Mouse (Mus musculus): Measurements from ENCODE around the gene Zfp687.
A peak's percentile ranks its signal among the peaks of the same experiment; 100 is the strongest.
"Not testable (repeated sequence)": the region's sequence is repeated elsewhere in the genome, so short reads cannot be mapped to it uniquely, and the experiment has no call there.

The Zfp687 gene

DNA sequence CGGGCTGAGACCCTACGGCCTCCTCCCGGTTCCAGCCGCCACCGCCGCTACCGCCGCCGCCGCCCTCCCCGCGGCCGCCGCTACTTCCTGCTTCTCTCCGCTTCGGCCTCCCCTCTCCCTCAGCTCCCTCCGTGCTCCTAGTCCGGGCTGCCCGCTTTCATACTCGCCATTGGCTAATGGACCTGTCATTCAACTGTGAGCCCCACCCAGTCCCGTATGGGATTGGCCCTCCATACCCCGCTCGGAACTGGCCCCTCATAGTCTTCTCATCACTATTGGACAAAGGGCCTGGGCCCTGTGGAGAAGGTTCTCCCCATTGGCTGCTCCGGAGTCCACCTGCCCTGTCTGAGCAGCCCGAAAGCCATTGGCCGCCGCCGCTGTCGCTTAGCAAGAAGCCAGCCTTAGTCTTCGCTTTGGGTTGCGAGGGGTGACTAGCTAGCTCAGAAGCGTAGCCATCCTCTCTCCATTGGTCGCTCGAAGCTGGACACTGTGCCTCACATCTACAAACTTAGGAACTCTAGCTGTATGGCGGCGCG lies at the start of gene Zfp687:
TSS of gene Zfp687 (minus strand) at position 112 of the 536 bp plus-strand sequence.
- DNase-seq (ENCODE audit: extremely low spot score, low spot score) = peak; percentile 97

DNA sequence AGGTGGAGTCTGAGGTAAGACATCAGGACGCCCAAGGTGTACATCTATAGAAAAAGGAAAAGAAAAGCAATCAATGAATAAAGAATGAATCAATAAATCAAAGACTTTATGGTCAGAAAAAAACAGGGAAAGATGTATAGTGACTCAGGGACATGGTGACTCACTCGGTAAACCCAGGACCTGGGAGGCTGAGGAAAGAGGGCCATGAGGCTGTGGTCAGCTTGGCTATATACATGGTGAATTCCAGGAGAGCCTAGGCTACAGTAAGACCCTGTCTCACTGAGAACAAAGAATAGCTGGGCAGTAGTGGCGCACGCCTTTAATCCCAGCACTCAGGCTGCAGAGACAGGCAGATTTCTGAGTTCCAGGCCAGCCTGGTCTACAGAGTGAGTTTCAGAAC lies 48.5 kb upstream of the Zfp687 start:
- DNase-seq (ENCODE audit: extremely low spot score, low spot score) = no peak

- DNase-seq (ENCODE audit: extremely low spot score, low spot score) = no peak
These were observed 42.8 kb upstream of the Zfp687 start for GRCm38 (mm10) chr3:95058078-95058477.

DNA sequence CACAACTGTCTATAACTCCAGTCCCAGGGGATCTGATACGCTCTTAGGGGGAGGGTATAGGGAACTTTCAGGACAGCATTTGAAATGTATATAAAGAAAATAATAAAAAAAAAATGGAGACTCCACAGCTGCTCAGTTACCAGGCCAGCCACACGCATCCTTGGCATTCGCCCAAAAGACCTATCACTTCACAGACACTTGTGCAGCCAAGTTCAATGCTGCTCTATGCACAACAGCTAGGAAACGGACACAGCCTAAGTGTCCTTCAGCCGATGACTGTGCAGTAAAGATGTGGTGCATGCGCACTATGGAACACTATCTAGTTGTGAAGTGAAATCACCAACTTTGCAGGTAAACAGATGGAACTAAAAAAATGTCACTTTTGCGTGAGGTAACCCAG lies 41.0 kb upstream of the Zfp687 start:
- no peak for DNase-seq (ENCODE audit: extremely low spot score, low spot score)

DNA sequence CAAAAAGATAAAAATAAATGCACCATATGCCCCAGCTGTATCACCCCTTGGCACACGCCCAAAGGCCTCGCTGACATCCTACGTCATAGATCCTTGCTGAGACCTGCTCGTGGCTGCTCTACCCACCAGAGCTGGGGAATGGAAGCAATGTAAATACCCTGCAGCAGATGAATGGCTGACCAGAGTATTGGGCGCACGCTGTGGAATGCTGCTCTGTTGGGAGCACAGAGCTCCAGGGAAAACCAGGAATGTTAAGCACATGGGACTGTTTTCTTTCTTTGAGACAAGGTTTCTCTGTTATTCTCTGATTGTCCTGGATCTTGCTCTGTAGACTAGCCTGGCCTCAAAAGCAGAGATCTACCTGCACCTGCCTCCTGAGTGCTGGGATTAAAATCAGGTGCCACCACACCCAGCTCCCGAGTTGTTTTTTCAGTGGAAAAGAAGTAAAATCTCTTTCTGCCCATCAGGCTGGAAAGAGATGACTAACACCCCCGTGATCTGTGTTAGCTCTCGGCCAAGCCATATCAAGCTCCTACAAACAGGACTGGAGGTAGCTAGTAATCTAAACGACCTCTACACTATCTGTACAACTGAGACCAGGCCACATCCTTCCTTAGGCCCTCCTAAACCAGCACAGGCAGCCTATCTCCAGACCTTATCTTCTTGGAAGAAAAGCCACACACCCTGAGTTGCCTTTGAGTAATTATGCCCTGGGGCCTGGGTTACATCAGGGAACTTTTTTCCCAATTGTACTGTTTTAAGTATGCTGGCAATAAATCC lies 39.4 kb upstream of the Zfp687 start:
- DNase-seq (ENCODE audit: extremely low spot score, low spot score) = no peak

GRCm38 (mm10) chr3:95053701-95054100 lies 38.5 kb upstream of the Zfp687 start:
- peak; percentile 25 for DNase-seq (ENCODE audit: extremely low spot score, low spot score)

GRCm38 (mm10) chr3:95052959-95053358 lies 37.7 kb upstream of the Zfp687 start:
- no peak for DNase-seq (ENCODE audit: extremely low spot score, low spot score)

- DNase-seq (ENCODE audit: extremely low spot score, low spot score) = no peak
These were observed 32.7 kb upstream of the Zfp687 start for GRCm38 (mm10) chr3:95047914-95048313.

DNA sequence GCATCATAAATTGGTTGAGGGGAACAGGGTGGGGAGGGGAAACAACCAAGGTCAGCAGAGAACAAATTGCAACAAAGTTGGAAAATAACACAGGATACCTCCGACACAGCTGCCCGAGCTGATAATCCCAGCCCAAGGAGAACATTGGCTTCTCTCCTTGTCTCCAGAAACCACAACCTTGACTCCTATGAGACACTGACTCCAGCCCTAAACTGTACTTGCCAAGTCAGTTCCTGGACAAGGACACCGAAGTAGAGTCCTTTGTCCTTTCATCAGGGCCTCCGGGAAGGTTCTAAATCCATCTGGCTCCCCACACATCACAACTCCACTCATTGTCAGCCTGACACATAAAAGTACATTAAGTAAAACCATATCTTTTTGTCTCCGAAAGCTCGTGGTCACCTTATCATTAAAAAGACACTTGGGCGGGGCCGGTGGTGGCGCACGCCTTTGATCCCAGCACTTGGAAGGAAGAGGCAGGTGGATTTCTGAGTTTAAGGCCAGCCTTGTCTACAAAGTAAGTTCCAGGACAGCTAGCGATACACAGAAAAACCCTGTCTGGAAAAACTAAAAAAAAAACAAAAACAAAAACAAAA lies 31.3 kb upstream of the Zfp687 start:
- DNase-seq (ENCODE audit: extremely low spot score, low spot score) = no peak

DNA sequence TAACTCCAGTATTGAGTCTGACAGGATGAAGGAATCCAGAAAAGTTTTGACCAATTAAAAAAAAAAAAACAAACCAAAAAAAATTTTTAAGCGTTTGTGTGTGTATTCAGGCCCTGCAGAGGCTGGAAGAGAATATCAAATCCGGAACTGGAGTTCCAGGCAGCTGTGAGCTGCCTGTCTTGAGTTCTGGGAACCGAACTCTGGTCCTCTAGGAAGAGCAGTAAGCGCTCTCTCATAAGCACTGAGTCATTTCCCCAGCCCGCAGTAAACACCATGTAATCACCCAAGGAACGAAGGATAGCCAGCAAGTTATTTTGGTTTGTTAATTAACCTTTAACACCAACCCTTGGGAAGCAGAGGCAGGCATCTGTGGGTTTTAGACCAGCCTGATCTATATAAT lies 28.0 kb upstream of the Zfp687 start:
- no peak for DNase-seq (ENCODE audit: extremely low spot score, low spot score)

GRCm38 (mm10) chr3:95042838-95043229 lies 27.6 kb upstream of the Zfp687 start:
- no peak for DNase-seq (ENCODE audit: extremely low spot score, low spot score)

- peak; percentile 99 for DNase-seq (ENCODE audit: extremely low spot score, low spot score)
These were observed 27.1 kb upstream of the Zfp687 start, which contains the start of gene Psmd4 for GRCm38 (mm10) chr3:95042166-95042837. Gene Psmd4, minus strand, starts transcription at chr3:95042614.

GRCm38 (mm10) chr3:95041625-95042024 lies 26.4 kb upstream of the Zfp687 start:
- no peak for DNase-seq (ENCODE audit: extremely low spot score, low spot score)

DNA sequence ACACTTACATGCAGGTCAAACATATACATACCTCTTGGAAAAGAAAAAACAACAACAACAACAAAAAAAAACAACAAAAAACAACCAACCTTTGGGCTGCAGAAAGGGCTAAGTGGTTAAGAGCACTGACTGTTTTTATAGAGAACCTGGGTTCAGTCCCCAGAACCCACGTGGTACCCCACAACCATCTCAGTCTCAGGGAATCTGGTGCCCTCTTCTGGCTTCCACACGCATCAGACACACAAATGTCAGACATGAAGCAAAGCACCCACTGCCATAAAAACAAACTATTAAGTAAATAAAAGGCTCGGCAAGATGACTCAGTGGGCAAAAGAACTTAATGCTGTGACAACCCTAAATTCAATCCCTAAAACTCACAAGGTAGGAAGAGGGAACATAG lies 14.7 kb upstream of the Zfp687 start:
- no peak for DNase-seq (ENCODE audit: extremely low spot score, low spot score)

DNA sequence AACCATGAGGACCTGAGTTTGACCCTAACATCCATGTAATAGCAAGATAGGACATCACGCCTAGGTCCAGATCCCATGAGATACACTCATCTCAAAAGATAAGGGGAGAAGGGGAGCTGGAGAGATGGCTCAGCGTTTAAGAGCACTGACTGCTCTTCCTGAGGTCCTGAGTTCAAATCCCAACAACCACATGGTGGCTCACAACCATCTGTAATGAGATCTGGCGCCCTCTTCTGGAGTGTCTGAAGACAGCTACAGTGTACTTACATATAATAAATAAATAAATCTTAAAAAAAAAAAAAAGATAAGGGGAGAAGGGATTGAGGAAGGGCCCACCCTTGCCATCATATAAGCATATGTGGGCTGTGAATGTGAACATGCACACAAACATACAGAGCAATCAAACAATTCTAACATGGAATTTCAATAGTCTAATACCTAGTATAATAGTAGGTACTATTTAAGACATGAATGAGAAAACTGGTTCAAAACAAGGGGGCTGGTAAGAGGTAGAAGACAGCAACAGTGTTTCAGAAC lies 14.1 kb upstream of the Zfp687 start:
- not testable (repeated sequence) for DNase-seq (ENCODE audit: extremely low spot score, low spot score)

GRCm38 (mm10) chr3:95028603-95029002 lies 13.4 kb upstream of the Zfp687 start:
- no peak for DNase-seq (ENCODE audit: extremely low spot score, low spot score)

GRCm38 (mm10) chr3:95027701-95028100 lies 12.5 kb upstream of the Zfp687 start:
- DNase-seq (ENCODE audit: extremely low spot score, low spot score) = no peak

DNA sequence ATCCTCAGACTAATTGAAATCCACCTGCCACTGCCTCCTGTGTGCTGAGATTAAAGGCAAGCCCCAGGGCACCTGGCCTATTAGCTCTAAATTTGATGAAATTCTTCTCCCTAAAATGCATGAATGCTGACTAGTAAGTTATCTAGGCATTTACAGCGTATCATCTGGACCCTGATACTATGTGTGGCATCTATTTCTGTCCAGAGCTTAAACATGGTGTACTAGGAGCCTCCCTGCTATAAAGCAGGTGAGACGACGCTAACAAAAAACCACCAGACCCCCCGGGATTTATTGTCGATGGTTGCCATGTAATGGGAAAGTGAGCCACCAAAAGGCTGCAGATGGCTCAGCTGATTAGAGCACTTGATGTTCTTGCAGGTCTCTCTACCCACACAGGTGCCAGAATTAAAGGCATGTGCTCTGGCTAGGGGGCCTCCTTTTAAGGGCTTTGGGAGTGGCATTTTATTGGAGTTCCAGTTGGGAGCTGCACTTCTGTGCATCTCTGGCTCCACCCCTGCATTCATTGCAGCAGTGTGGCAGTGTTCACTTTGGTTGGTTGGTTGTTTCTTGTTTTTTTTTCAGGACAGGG lies 11.9 kb upstream of the Zfp687 start:
- no peak for DNase-seq (ENCODE audit: extremely low spot score, low spot score)

GRCm38 (mm10) chr3:95025202-95025601 lies 10.0 kb upstream of the Zfp687 start:
- DNase-seq (ENCODE audit: extremely low spot score, low spot score) = no peak

DNA sequence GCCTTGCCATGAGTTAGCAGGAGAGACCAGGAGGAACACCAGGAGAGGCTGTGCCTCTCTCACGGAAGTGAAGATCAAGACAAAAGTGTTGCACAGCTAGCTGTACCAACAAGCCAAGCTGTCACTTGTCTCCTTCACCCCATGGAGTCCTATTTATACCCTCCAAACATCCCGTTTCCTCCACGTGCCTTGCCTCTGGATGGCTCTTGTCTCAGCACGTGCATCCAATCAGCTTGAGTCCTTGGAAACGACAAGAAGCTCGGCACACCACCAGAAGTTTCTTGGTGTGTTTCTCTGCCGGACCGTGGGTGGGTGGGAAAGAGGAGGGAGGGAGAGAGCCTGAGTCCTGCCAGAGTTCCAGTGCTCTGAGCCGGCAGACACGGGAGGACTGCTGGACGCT lies 9.3 kb upstream of the Zfp687 start:
- no peak for DNase-seq (ENCODE audit: extremely low spot score, low spot score)

DNA sequence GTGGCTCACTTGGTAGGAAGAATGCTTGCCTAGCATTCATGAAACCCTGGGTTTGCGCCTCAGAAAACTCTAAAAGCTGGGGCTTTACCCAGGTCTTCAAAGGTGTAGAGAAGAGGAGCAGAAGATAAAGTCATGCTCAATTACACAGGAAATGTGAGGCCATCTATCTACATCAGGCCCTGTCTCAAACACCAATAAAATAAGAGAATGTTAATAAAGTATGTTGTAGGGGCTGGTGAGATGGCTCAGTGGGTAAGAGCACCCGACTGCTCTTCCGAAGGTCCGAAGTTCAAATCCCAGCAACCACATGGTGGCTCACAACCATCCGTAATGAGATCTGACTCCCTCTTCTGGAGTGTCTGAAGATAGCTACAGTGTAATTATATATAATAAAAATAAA lies 5.7 kb upstream of the Zfp687 start:
- DNase-seq (ENCODE audit: extremely low spot score, low spot score) = not testable (repeated sequence)

DNA sequence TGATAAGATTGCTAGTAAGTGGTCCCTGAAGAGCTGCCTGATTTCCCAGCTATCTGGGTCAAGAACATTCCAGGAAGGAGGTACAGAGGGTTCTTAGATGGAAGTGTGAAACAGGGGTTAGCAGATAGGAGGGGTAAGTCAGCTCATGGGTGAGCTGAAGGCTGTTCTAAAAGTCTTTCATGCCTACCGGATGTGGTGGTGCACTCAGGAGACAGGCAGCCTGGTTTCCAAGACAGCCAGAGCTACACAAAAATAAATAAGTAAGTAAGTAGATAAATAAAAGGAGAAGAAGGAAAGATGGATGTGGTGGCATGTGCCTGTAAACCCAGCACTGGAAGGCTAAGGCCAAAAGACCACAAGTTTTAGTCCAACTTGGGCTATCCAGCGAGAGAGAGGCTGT lies 3.5 kb upstream of the Zfp687 start:
- DNase-seq (ENCODE audit: extremely low spot score, low spot score) = no peak

All from neural tube, embryonic 10.5 days (tissue).